Mouse (Mus musculus) frontal cortex, postnatal 10 days (tissue): ENCODE measurements at regions not wholly inside any gene's neighbourhood (a gene's known extent, or its start where the extent isn't known, plus 50 kb on each side); places are given as distances from the start of the nearest gene placed in this dataset.
A peak's percentile ranks its signal among the peaks of the same experiment; 100 is the strongest.
"Not testable (repeated sequence)": the region's sequence is repeated elsewhere in the genome, so short reads cannot be mapped to it uniquely, and the experiment has no call there.

ENCODE experiments used
- DNase-seq, 2 experiments: peaks; one replicate each; pipeline ENCODE4 v3.0.0; 2022; ENCODE audit warnings: low spot score in 2 of 2, mixed read lengths in 1 of 2

- no peak for DNase-seq
Measured at GRCm38 (mm10) chr11:22573166-22573565, 61.3 kb downstream of the Tmem17 start.

- no peak for DNase-seq
Measured at GRCm38 (mm10) chr11:22573802-22574201, 61.9 kb downstream of the Tmem17 start.

- DNase-seq: no peak
Measured at GRCm38 (mm10) chr11:22574506-22574905, 62.6 kb downstream of the Tmem17 start.

GRCm38 (mm10) chr11:22584100-22584487 is 72.2 kb downstream of the Tmem17 start:
- DNase-seq: no peak

- peak; percentile 37 to 54 for DNase-seq
Measured at GRCm38 (mm10) chr11:22584488-22585158, 72.7 kb downstream of the Tmem17 start.

- DNase-seq: peak; percentile 29 to 58
Measured at GRCm38 (mm10) chr11:22587691-22588241, 75.9 kb downstream of the Tmem17 start.

GRCm38 (mm10) chr11:22588546-22588945 is 76.7 kb downstream of the Tmem17 start:
- DNase-seq: no peak

GRCm38 (mm10) chr11:22589901-22590300 is 78.0 kb downstream of the Tmem17 start:
- no peak for DNase-seq

GRCm38 (mm10) chr11:22591050-22591449 is 79.2 kb downstream of the Tmem17 start:
- not testable (repeated sequence) for DNase-seq

GRCm38 (mm10) chr11:22592706-22593105 is 80.8 kb downstream of the Tmem17 start:
- no peak for DNase-seq

GRCm38 (mm10) chr11:22596076-22596804 is 84.4 kb downstream of the Tmem17 start:
- DNase-seq: no peak

- DNase-seq: no peak
Measured at GRCm38 (mm10) chr11:22596805-22597149, 84.9 kb downstream of the Tmem17 start.

- no peak for DNase-seq
Measured at GRCm38 (mm10) chr11:22600370-22600769, 88.5 kb downstream of the Tmem17 start.

GRCm38 (mm10) chr11:22601977-22602376 is 90.1 kb downstream of the Tmem17 start:
- DNase-seq: no peak

- DNase-seq: no peak
Measured at GRCm38 (mm10) chr11:22602610-22603009, 90.7 kb downstream of the Tmem17 start.

GRCm38 (mm10) chr11:22603397-22603796 is 91.5 kb downstream of the Tmem17 start:
- DNase-seq: no peak

GRCm38 (mm10) chr11:22606380-22606779 is 94.5 kb downstream of the Tmem17 start:
- DNase-seq: no peak

GRCm38 (mm10) chr11:22607645-22608044 is 95.8 kb downstream of the Tmem17 start:
- DNase-seq: no peak

- DNase-seq: no peak
Measured at GRCm38 (mm10) chr11:22608945-22609344, 97.1 kb downstream of the Tmem17 start.

- DNase-seq: no peak
Measured at GRCm38 (mm10) chr11:22610433-22611101, 98.7 kb downstream of the Tmem17 start.

GRCm38 (mm10) chr11:22611102-22611869 is 99.4 kb downstream of the Tmem17 start:
- DNase-seq: no peak

- no peak for DNase-seq
Measured at GRCm38 (mm10) chr11:22613500-22613899, 101.6 kb downstream of the Tmem17 start.
